Mouse (Mus musculus): ENCODE data around the gene BC016579.

GRCm38 (mm10) chr16:45582512-45582911, 71.4 kb downstream of the BC016579 start:
- TF ChIP-seq GATA1 (IDR thresholded peaks at IDR 0.05; ENCODE audit: borderline replicate concordance, low read length) = no peak
- no peak for TF ChIP-seq FLI1 (IDR thresholded peaks at IDR 0.05; ENCODE audit: low read length)
